Mouse (Mus musculus) spleen, adult 2 months (tissue): ENCODE measurements around the gene Erbb4. TPM values are rescaled to one million over a fixed set of nuclear protein-coding genes. Genes with fewer than 3 reads are reported as not detected.

Experiments used
- DNase-seq, 2 experiments: peaks; one replicate each; pipeline versions ENCODE4 v3.0.0 to v3.0.0-alpha.2; 2012 to 2021; ENCODE audit warnings: low spot score in 2 of 2, low read depth in 1 of 2
- H3K27ac ChIP-seq: fragments of 200-500 bp; 2 replicates; pipeline ENCODE4 v1.5.1; 2012; ENCODE audit warnings: low read length, inconsistent platforms; ENCODE audit not compliant: insufficient read depth
- H3K27me3 ChIP-seq: fragments of 200-500 bp; 2 replicates; pipeline ENCODE4 v1.6.1; 2012; ENCODE audit warnings: mild to moderate bottlenecking, moderate library complexity, low read length, inconsistent platforms; ENCODE audit not compliant: control insufficient read depth, insufficient read depth
- H3K36me3 ChIP-seq: fragments of 200-500 bp; 2 replicates; pipeline ENCODE4 v1.6.1; 2012; ENCODE audit warnings: mild to moderate bottlenecking, low read length, inconsistent platforms; ENCODE audit not compliant: control insufficient read depth, insufficient read depth
- H3K4me1 ChIP-seq: fragments of 200-500 bp; 2 replicates; pipeline ENCODE4 v1.6.1; 2011; ENCODE audit warnings: inconsistent platforms; ENCODE audit not compliant: control insufficient read depth, insufficient read depth, insufficient read length
- H3K4me3 ChIP-seq: fragments of 200-500 bp; 2 replicates; pipeline ENCODE4 v1.5.1; 2011; ENCODE audit warnings: mild to moderate bottlenecking, inconsistent platforms; ENCODE audit not compliant: insufficient read depth, insufficient read length; ENCODE audit errors: extremely low read depth
- CTCF ChIP-seq: fragments of 200-500 bp; IDR thresholded peaks from 2 replicates; pipeline ENCODE4 v1.5.1; 2011; ENCODE audit warnings: mild to moderate bottlenecking, inconsistent platforms; ENCODE audit not compliant: insufficient read depth, insufficient read length, insufficient replicate concordance; ENCODE audit errors: extremely low read depth
- POLR2A ChIP-seq: fragments of 200-500 bp; IDR thresholded peaks from 2 replicates; pipeline ENCODE4 v1.6.1; 2011; ENCODE audit warnings: low read depth, low read length, inconsistent platforms
- WGBS: fragments of 180-500 bp; shearing (Covaris S2); methylation state at CpG from one replicate; pipeline ENCODE4 v1.1.7; 2018; 5-methylcytosine and 5-hydroxymethylcytosine counted together
- polyA plus RNA-seq: library from polyadenylated mRNA; depleted of rRNA; stranded (reverse); fragments of >200 nt; gene quantifications from 2 replicates; pipeline ENCODE4 v1.2.3, GENCODE M21; 2012

The Erbb4 gene
- polyA plus RNA-seq, 1 experiment: not detected

DNA sequence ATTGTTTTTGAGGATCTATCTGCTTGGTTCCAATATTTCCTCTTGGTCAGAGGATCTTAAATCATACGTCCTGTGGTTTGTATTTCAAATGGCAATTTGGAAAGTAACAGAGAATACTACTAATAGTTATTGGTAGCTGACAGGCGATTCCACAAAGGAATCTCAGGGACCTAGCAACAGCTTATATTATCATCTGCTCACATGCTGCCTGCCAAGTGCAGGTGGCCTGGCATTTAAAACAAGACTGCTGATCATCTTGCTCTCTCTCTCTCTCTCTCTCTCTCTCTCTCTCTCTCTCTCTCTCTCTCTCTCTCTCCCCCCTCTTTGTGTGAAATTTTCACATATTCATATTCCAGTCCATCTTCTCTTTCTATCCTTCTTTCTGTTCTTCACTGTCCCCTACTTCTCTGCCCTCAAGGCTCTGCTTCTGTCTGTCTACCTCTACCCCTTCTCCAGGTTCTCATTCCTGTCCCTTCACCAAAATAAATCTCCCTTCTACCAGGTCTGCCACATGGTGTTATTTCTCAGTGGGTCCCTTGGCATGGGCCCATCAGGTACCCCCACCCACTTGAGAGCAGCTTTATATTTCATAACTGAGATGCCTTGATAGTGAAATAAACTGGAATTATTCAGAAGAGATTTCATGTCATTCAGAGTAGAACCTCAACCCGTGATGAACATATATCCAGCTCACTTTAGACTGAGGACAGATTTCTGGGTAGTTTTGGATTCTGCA, 174.4 kb downstream of the Erbb4 start:
- WGBS: 78% methylated on average over 3 of the region's 3 CpGs
- Histone ChIP-seq H3K4me1 (no peaks in the 10 kb centered on the region), H3K4me3 (no peak overlapping the region), H3K36me3 (no peaks in the 10 kb centered on the region), H3K27me3 (no peaks in the 10 kb centered on the region), H3K27ac (no peak overlapping the region)
- no peak for DNase-seq
- TF ChIP-seq POLR2A (no peak), CTCF (no peak)

- TF ChIP-seq CTCF: no peak
- TF ChIP-seq POLR2A: no peak
- WGBS: 82% methylated on average over 3 of the region's 3 CpGs
- Histone ChIP-seq H3K4me1 (no peaks in the 10 kb centered on the region), H3K36me3 (no peaks in the 10 kb centered on the region), H3K27me3 (no peaks in the 10 kb centered on the region), H3K27ac (no peak overlapping the region), H3K4me3 (no peak overlapping the region)
- no peak for DNase-seq
Observed at GRCm38 (mm10) chr1:68917828-68918227, 190.0 kb downstream of the Erbb4 start.

DNA sequence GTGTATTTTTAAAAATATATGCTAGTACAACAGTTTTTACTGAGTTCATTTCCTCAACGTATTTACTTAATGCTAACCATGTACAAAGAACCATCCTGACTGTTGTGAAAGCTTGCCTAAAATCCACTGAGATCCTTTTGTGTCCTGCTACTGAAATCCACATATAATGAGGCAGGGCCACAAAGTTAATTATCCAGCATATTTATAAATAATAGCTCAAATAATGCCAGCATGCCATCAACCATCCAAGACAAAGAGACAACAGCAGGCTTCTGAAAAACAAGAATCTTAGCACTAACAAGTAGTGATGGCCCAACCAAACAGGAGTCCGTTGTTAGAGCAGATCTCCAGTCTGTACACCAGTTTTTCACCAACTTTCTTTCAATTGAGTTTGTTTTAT, 215.8 kb downstream of the Erbb4 start:
- H3K4me3 ChIP-seq: no peak overlapping the region
- H3K27ac ChIP-seq: no peak overlapping the region
- no peak for DNase-seq
- H3K36me3 ChIP-seq: no peaks in the 10 kb centered on the region
- no peaks in the 10 kb centered on the region for H3K4me1 ChIP-seq
- TF ChIP-seq CTCF (no peak), POLR2A (no peak)
- no peaks in the 10 kb centered on the region for H3K27me3 ChIP-seq
- 78% methylated on average over 2 of the region's 2 CpGs for WGBS

GRCm38 (mm10) chr1:68886823-68887222, 221.0 kb downstream of the Erbb4 start:
- WGBS: 76% methylated on average over 3 of the region's 3 CpGs
- H3K4me3 ChIP-seq: no peak overlapping the region
- TF ChIP-seq CTCF: no peak
- TF ChIP-seq POLR2A: no peak

DNA sequence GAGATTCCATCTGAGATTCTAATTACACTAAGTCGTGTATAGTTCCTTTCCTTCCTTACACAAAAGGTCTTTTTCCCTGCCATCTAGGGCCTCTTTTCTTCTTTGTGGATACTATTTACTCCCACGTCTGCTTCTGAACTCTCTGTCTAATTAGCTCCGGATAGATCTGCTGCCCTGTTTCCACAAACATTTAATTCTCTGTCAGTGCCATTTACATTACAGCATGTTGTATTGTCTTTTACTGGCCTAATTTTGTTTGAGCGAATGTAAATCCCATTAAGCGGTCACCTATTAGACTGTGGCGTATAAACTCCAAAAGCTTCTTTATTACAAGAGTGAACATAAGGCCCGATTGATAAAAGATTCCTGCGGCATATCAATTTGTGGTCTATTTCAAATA, 232.9 kb downstream of the Erbb4 start:
- Histone ChIP-seq H3K36me3 (no peaks in the 10 kb centered on the region), H3K27ac (no peak overlapping the region), H3K27me3 (no peaks in the 10 kb centered on the region), H3K4me1 (no peaks in the 10 kb centered on the region), H3K4me3 (no peak overlapping the region)
- TF ChIP-seq POLR2A (no peak), CTCF (no peak)
- no peak for DNase-seq
- WGBS: 86% methylated on average over 8 of the region's 8 CpGs

More at GRCm38 (mm10) chr1:68886823-68887222, 221.0 kb downstream of the Erbb4 start:
- no peaks in the 10 kb centered on the region for H3K36me3 ChIP-seq
- no peaks in the 10 kb centered on the region for H3K4me1 ChIP-seq
- no peak overlapping the region for H3K27ac ChIP-seq
- H3K27me3 ChIP-seq: no peaks in the 10 kb centered on the region
- no peak for DNase-seq

GRCm38 (mm10) chr1:68873635-68874020, 234.2 kb downstream of the Erbb4 start:
- 88% methylated on average over 1 of the region's 1 CpGs for WGBS
- DNase-seq: no peak
- Histone ChIP-seq H3K27ac (no peak overlapping the region), H3K4me3 (no peak overlapping the region), H3K36me3 (no peaks in the 10 kb centered on the region), H3K27me3 (no peaks in the 10 kb centered on the region), H3K4me1 (no peaks in the 10 kb centered on the region)
- TF ChIP-seq POLR2A (no peak), CTCF (no peak)

- Histone ChIP-seq H3K4me3 (no peak overlapping the region), H3K4me1 (no peaks in the 10 kb centered on the region), H3K27me3 (no peaks in the 10 kb centered on the region), H3K27ac (no peak overlapping the region), H3K36me3 (no peaks in the 10 kb centered on the region)
- DNase-seq: no peak
- TF ChIP-seq POLR2A (no peak), CTCF (no peak)
- 72% methylated on average over 2 of the region's 2 CpGs for WGBS
Observed at GRCm38 (mm10) chr1:68872976-68873634, 234.8 kb downstream of the Erbb4 start.
